ENCODE assay signal across 8 mouse cellular contexts in genomic region chr7:81212697-81213346, GRCm38 (mm10). TPM values are rescaled to one million over a fixed set of nuclear protein-coding genes. Genes with fewer than 3 reads are reported as not detected.
DNase-seq lines count a peak whose midpoint lies in the region; ATAC-seq and TF ChIP-seq lines count a peak whose summit lies in the region.

No protein-coding gene starts in this region.

- TF ChIP-seq CTCF in left cerebral cortex, adult 2 months (IDR thresholded peaks at IDR 0.05): peak; percentile 36

- intact Hi-C loops in left cerebral cortex, adult 2 months (cut with DNase I): loop anchor here (5.0 kb wide), 1 partner anchor 89 kb away; no protein-coding TSS in a partner anchor

- peak; percentile 97 for DNase-seq in ZHBTc4 (ENCODE audit: low read depth, low spot score)
- DNase-seq in gastrocnemius, postnatal 10 days: peak; percentile 96
- peak; percentile 92 for DNase-seq in induced T-regulatory cell, adult 2 months (ENCODE audit: low read depth)
- peak; percentile 80 to 82 for DNase-seq in left cerebral cortex, adult 2 months (ENCODE audit: extremely low spot score in 1 of 2, low spot score in 2 of 2)
- peak; percentile 97 to 98 for DNase-seq in lung, postnatal 4 days
- peak; percentile 95 for DNase-seq in retina, embryonic 14.5 days (ENCODE audit: low spot score)
- peak; percentile 97 for DNase-seq in thymus, postnatal 25 days

- peak overlapping the region; percentile 49 for H3K4me3 ChIP-seq in left cerebral cortex, adult 2 months

- H3K27ac ChIP-seq in left cerebral cortex, adult 2 months: peak overlapping the region; percentile 83

- ATAC-seq in common myeloid progenitor, adult 5-6 weeks (replicated peaks; ENCODE audit: low read depth, poor library complexity, severe bottlenecking): peak; percentile 70

RNA-seq across cellular contexts. Expression of gene Pde8a, which starts 0.6 kb away (rescaled TPM):
- total RNA-seq in common myeloid progenitor, adult 5-6 weeks (2017): 0.41 and 4.6 TPM in 2 replicates
- total RNA-seq in gastrocnemius, postnatal 10 days (2021): 10 to 100 TPM in 1 of 2 experiments, 1 to 10 TPM in 1; 7.8 to 10.1 TPM
- 1 to 10 TPM; 6.1 to 6.2 TPM for total RNA-seq in left cerebral cortex, adult 2 months (2021)

Comparison
In these comparisons a context has a peak if more than half of its experiments do, and no peak if none do; other contexts are left out.
1. Peak in every context shown above with its lines: DNase-seq, ATAC-seq, H3K4me3 ChIP-seq and H3K27ac ChIP-seq.